Mouse (Mus musculus): ENCODE results near the gene Usp3. TPM values are rescaled to one million over a fixed set of nuclear protein-coding genes. Genes with fewer than 3 reads are reported as not detected.
A peak's percentile ranks its signal among the peaks of the same experiment; 100 is the strongest.

Usp3 gene
- polyA plus RNA-seq, 1 experiment from 2014 or later, result 32.8 TPM

GRCm38 (mm10) chr9:66598636-66599035 is 5.7 kb upstream of the Usp3 start:
- WGBS, result 48% methylated on average over 5 of the region's 5 CpGs
- ATAC-seq (replicated peaks; ENCODE audit: low FRiP score), result no peak
- H3K9me3 ChIP-seq (ENCODE audit: control insufficient read depth, low read length), result no peaks in the 10 kb centered on the region
- H3K4me3 ChIP-seq (ENCODE audit: low read depth, low read length), result no peak overlapping the region
- no peak overlapping the region for H3K27ac ChIP-seq (ENCODE audit: low read depth, low read length)
- peaks cover 35% of the 10 kb centered on the region for H3K4me1 ChIP-seq (replicated peaks; ENCODE audit: control insufficient read depth, insufficient read depth, low read length)
- no peak overlapping the region for H3K4me2 ChIP-seq
- no peaks in the 10 kb centered on the region for H3K27me3 ChIP-seq (replicated peaks; ENCODE audit: control insufficient read depth, insufficient read depth, low read length)
- no peak for DNase-seq (ENCODE audit: low spot score)
- H3K9ac ChIP-seq (ENCODE audit: low read depth, low read length), result no peak overlapping the region
- H3K36me3 ChIP-seq (ENCODE audit: control insufficient read depth, insufficient read depth, low read length), result no peaks in the 10 kb centered on the region

- H3K4me2 ChIP-seq, result no peak overlapping the region
- no peaks in the 10 kb centered on the region for H3K27me3 ChIP-seq (replicated peaks; ENCODE audit: control insufficient read depth, insufficient read depth, low read length)
- H3K4me3 ChIP-seq (ENCODE audit: low read depth, low read length), result no peak overlapping the region
- ATAC-seq (replicated peaks; ENCODE audit: low FRiP score) (no peak), DNase-seq (ENCODE audit: low spot score) (no peak)
- H3K4me1 ChIP-seq (replicated peaks; ENCODE audit: control insufficient read depth, insufficient read depth, low read length), result peaks cover 40% of the 10 kb centered on the region
- 49% methylated on average over 7 of the region's 7 CpGs for WGBS
- H3K9me3 ChIP-seq (ENCODE audit: control insufficient read depth, low read length), result no peaks in the 10 kb centered on the region
- no peak overlapping the region for H3K9ac ChIP-seq (ENCODE audit: low read depth, low read length)
- H3K27ac ChIP-seq (ENCODE audit: low read depth, low read length), result no peak overlapping the region
- no peaks in the 10 kb centered on the region for H3K36me3 ChIP-seq (ENCODE audit: control insufficient read depth, insufficient read depth, low read length)
These were observed 4.7 kb upstream of the Usp3 start for GRCm38 (mm10) chr9:66597480-66598215.

- Histone ChIP-seq H3K27me3 (replicated peaks; ENCODE audit: control insufficient read depth, insufficient read depth, low read length) (no peaks in the 10 kb centered on the region), H3K4me2 (no peak overlapping the region), H3K36me3 (ENCODE audit: control insufficient read depth, insufficient read depth, low read length) (no peaks in the 10 kb centered on the region), H3K9me3 (ENCODE audit: control insufficient read depth, low read length) (no peaks in the 10 kb centered on the region), H3K4me3 (ENCODE audit: low read depth, low read length) (no peak overlapping the region), H3K4me1 (replicated peaks; ENCODE audit: control insufficient read depth, insufficient read depth, low read length) (peaks cover 40% of the 10 kb centered on the region), H3K9ac (ENCODE audit: low read depth, low read length) (no peak overlapping the region), H3K27ac (ENCODE audit: low read depth, low read length) (no peak overlapping the region)
- ATAC-seq (replicated peaks; ENCODE audit: low FRiP score) (no peak), DNase-seq (ENCODE audit: low spot score) (no peak)
- WGBS, result 47% methylated on average over 6 of the region's 6 CpGs
These were observed 4.1 kb upstream of the Usp3 start for GRCm38 (mm10) chr9:66597076-66597475.

- WGBS, result 58% methylated on average over 5 of the region's 5 CpGs
These were observed 3.1 kb upstream of the Usp3 start for GRCm38 (mm10) chr9:66595722-66596675.

GRCm38 (mm10) chr9:66594061-66594460 is 1.1 kb upstream of the Usp3 start:
- DNase-seq (ENCODE audit: low spot score), result no peak
- peak overlapping the region; percentile 98 for H3K9ac ChIP-seq (ENCODE audit: low read depth, low read length)
- H3K27ac ChIP-seq (ENCODE audit: low read depth, low read length), result no peak overlapping the region
- peak overlapping the region; percentile 79 for H3K4me3 ChIP-seq (ENCODE audit: low read depth, low read length)
- H3K4me1 ChIP-seq (replicated peaks; ENCODE audit: control insufficient read depth, insufficient read depth, low read length), result peaks cover 42% of the 10 kb centered on the region
- no peaks in the 10 kb centered on the region for H3K27me3 ChIP-seq (replicated peaks; ENCODE audit: control insufficient read depth, insufficient read depth, low read length)
- H3K36me3 ChIP-seq (ENCODE audit: control insufficient read depth, insufficient read depth, low read length), result no peaks in the 10 kb centered on the region
- WGBS, result 50% methylated on average over 3 of the region's 3 CpGs
- H3K4me2 ChIP-seq, result peak overlapping the region; percentile 92
- ATAC-seq (replicated peaks; ENCODE audit: low FRiP score), result no peak
- H3K9me3 ChIP-seq (ENCODE audit: control insufficient read depth, low read length), result no peaks in the 10 kb centered on the region

More at GRCm38 (mm10) chr9:66595722-66596675, 3.1 kb upstream of the Usp3 start:
- H3K4me3 ChIP-seq (ENCODE audit: low read depth, low read length), result no peak overlapping the region
- H3K4me1 ChIP-seq (replicated peaks; ENCODE audit: control insufficient read depth, insufficient read depth, low read length), result peaks cover 43% of the 10 kb centered on the region
- H3K27me3 ChIP-seq (replicated peaks; ENCODE audit: control insufficient read depth, insufficient read depth, low read length), result no peaks in the 10 kb centered on the region
- no peak overlapping the region for H3K4me2 ChIP-seq
- H3K27ac ChIP-seq (ENCODE audit: low read depth, low read length), result no peak overlapping the region
- DNase-seq (ENCODE audit: low spot score), result no peak
- no peaks in the 10 kb centered on the region for H3K9me3 ChIP-seq (ENCODE audit: control insufficient read depth, low read length)
- no peak for ATAC-seq (replicated peaks; ENCODE audit: low FRiP score)
- H3K36me3 ChIP-seq (ENCODE audit: control insufficient read depth, insufficient read depth, low read length), result no peaks in the 10 kb centered on the region
- H3K9ac ChIP-seq (ENCODE audit: low read depth, low read length), result no peak overlapping the region

GRCm38 (mm10) chr9:66593613-66593969 is 649 bp upstream of the Usp3 start:
- DNase-seq (ENCODE audit: low spot score) (no peak), ATAC-seq (replicated peaks; ENCODE audit: low FRiP score) (no peak)
- Histone ChIP-seq H3K9ac (ENCODE audit: low read depth, low read length) (peak overlapping the region; percentile 98), H3K4me3 (ENCODE audit: low read depth, low read length) (peak overlapping the region; percentile 79), H3K4me1 (replicated peaks; ENCODE audit: control insufficient read depth, insufficient read depth, low read length) (peaks cover 37% of the 10 kb centered on the region), H3K36me3 (ENCODE audit: control insufficient read depth, insufficient read depth, low read length) (no peaks in the 10 kb centered on the region), H3K27ac (ENCODE audit: low read depth, low read length) (peak overlapping the region; percentile 89), H3K27me3 (replicated peaks; ENCODE audit: control insufficient read depth, insufficient read depth, low read length) (no peaks in the 10 kb centered on the region), H3K4me2 (peak overlapping the region; percentile 92), H3K9me3 (ENCODE audit: control insufficient read depth, low read length) (no peaks in the 10 kb centered on the region)
- 5% methylated on average over 12 of the region's 12 CpGs for WGBS

GRCm38 (mm10) chr9:66591851-66592645 is 894 bp downstream of the Usp3 start:
- H3K27ac ChIP-seq (ENCODE audit: low read depth, low read length), result peak overlapping the region; percentile 89
- peak overlapping the region; percentile 92 for H3K4me2 ChIP-seq
- ATAC-seq (replicated peaks; ENCODE audit: low FRiP score) (peak; percentile 63), DNase-seq (ENCODE audit: low spot score) (peak; percentile 60)
- H3K27me3 ChIP-seq (replicated peaks; ENCODE audit: control insufficient read depth, insufficient read depth, low read length), result no peaks in the 10 kb centered on the region
- peaks cover 33% of the 10 kb centered on the region for H3K4me1 ChIP-seq (replicated peaks; ENCODE audit: control insufficient read depth, insufficient read depth, low read length)
- peak overlapping the region; percentile 79 for H3K4me3 ChIP-seq (ENCODE audit: low read depth, low read length)
- WGBS, result under 1% methylated on average over 82 of the region's 83 CpGs
- H3K9ac ChIP-seq (ENCODE audit: low read depth, low read length), result peak overlapping the region; percentile 98
- no peaks in the 10 kb centered on the region for H3K9me3 ChIP-seq (ENCODE audit: control insufficient read depth, low read length)
- H3K36me3 ChIP-seq (ENCODE audit: control insufficient read depth, insufficient read depth, low read length), result no peaks in the 10 kb centered on the region

- WGBS, result 58% methylated on average over 2 of the region's 2 CpGs
- Histone ChIP-seq H3K27ac (ENCODE audit: low read depth, low read length) (no peak overlapping the region), H3K4me3 (ENCODE audit: low read depth, low read length) (no peak overlapping the region), H3K4me1 (replicated peaks; ENCODE audit: control insufficient read depth, insufficient read depth, low read length) (peaks cover 34% of the 10 kb centered on the region), H3K9ac (ENCODE audit: low read depth, low read length) (no peak overlapping the region), H3K36me3 (ENCODE audit: control insufficient read depth, insufficient read depth, low read length) (no peaks in the 10 kb centered on the region), H3K27me3 (replicated peaks; ENCODE audit: control insufficient read depth, insufficient read depth, low read length) (no peaks in the 10 kb centered on the region), H3K9me3 (ENCODE audit: control insufficient read depth, low read length) (no peaks in the 10 kb centered on the region), H3K4me2 (no peak overlapping the region)
- DNase-seq (ENCODE audit: low spot score) (no peak), ATAC-seq (replicated peaks; ENCODE audit: low FRiP score) (no peak)
These were observed 2.9 kb downstream of the Usp3 start for GRCm38 (mm10) chr9:66590051-66590450.

All from liver, embryonic 11.5 days (tissue).